Mouse (Mus musculus) neutrophil, adult 65 days (primary cell): ENCODE results near the gene Itgad. TPM values are rescaled to one million over a fixed set of nuclear protein-coding genes. Genes with fewer than 3 reads are reported as not detected.

Source experiments
- total RNA-seq: library from RNA; stranded (reverse); gene quantifications from 2 replicates; pipeline ENCODE4 v1.2.4, GENCODE M21; 2023

Gene Itgad
- total RNA-seq: 1.00 and 1.2 TPM in 2 replicates

DNA sequence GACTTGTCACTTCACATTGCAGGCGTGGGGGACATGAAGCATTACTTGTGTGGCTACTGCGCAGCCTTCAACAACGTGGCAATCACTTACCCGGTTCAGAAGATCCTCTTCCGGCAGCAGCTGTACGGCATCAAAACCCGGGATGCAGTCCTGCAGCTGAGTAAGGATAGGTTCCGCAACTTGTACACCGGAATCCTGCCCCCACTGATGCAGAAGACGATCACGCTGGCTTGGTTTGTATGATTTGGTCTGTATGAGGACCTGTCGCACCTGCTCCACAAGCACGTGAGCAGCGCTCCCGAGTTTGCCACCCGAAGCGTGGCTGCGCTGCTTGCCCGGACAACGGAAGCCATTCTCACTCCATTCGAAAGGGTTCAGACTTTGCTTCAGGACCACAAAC lies at the start of gene Itgad:
TSS of gene Itgad (plus strand) at position 301 of the 400 bp plus-strand sequence.

GRCm38 (mm10) chr7:128128741-128129720 lies 25.1 kb upstream of the Itgad start, which contains the start of gene Itgax:
Gene Itgax (plus strand): TSS chr7:128129547.

GRCm38 (mm10) chr7:128206152-128206551 lies 52.0 kb downstream of the Itgad start, which contains the start of gene Cox6a2:
Gene Cox6a2 (minus strand): TSS chr7:128206387.

DNA sequence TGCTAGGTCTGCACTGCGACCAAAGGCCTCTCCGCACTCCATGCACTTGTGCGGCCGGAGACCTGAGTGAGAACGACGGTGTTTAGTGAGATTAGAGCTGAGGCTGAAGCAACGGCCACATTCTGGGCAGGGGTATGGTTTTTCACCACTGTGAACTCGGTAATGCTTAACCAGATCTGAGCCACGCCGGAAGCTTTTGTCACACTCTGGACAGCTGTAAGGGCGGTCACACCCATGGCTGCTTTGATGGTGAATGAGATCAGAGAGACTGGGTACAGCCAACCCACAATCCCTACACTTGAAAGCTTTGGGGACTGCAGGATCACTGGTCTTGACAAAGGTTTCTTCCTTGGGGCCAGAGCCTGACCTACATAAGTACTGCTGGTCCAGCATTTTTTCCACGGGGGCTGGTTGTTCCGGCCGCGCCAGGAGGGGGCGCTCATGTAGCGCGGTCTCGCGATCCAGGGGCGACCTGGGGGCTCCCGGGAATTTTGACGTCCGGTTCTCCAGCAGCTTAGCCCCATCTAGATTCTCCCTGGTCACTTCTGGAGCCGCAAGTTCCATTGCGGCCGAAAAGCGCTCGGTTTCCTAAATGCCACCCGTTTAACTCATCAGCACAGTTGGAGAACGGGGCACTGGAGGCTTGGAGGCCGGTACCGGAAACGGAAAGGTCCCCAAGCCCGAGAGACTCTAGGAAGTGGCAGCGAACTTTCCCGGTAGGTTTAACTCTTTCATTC lies 82.8 kb downstream of the Itgad start, which contains the start of gene Armc5:
TSS of gene Armc5 (plus strand) at position 487 of the 737 bp plus-strand sequence.

DNA sequence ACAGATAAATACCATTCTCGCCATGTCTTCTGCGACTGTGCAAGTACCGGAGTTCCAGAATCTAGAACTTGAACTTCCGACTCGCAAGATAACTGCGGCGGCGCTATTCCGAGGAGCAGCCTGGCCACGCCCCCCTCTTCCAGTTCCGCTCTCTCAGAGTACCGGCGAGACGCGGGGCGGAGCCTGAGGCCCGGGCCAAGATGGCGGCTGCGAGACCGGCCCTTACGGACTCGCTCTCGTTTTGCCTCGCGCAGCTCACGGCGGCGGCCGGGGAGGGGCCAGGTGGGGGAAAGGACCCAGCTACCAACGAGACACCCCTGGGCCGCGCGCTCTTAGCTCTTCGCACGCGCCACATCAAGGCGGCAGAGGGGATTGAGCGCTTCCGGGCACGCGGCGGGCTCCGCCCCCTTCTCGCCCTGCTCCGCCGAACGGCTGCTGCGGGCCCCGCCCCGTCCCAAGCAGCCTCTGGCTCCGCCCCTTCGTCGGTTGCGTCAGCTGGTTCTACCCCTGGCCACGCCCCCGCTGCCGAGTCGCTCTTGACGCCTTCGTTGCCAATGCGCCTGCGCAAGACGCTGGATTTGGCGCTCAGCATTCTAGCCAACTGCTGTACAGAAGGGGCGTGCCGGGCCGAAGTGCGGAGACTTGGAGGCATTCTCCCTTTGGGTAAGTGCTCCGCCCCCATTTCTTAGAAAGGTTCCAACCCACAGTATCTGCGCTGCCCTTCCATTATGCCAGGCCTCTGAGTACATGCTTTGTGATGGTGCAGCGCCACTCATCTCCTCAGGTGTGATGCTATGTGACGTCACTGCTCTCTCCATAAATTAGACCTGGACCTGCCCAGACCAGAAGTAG lies 84.0 kb downstream of the Itgad start, which contains the start of gene 9130023H24Rik:
TSS of gene 9130023H24Rik (minus strand) at position 105 of the 852 bp plus-strand sequence.

DNA sequence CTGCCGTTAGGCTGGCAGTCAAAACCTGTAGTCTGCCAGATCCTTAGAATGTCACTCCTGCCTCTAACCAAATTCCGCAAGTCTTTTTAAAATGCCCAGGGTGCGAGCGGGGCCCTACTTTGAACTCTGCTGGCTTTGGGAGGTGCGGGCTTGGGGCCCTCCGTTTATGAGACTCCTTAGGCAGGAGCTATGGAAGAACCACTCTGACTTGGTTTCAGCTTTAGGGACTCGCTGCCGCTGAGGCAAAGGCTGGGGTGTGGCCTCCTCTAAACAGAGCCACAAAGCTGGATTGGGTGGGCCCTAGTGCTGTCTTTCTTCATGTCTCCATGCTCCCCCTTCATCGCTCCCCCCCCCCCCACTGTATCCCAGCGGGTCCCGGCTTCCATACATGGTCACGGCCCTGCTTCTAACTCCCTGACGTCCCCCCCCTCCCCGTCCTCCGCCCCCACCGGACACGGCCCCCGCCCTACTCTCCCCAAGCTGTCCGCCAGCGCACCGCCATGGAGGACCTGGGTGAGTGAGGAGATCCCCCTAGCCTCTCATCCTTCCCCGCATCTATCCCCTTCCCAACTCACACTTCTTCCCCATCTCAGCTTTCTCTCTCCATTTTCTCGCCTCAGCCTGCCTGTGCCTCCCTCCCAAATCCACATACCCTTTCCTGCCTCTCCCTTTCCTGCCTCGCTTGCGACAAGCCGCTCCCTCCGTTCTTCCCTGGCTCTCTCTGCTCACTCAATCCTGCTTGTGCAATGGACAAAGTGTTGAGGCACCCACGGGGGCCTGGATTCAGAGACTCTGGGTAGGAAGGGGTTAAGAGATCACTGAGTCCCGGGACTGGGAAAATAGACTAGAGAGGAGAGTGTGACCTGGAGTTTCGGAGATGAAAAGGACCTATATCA lies 92.6 kb downstream of the Itgad start, which contains the start of gene Tgfb1i1:
TSS of gene Tgfb1i1 (plus strand) at position 317 of the 896 bp plus-strand sequence.

GRCm38 (mm10) chr7:128265411-128265810 lies 111.2 kb downstream of the Itgad start, which contains the start of gene Slc5a2:
Gene Slc5a2 (plus strand): TSS chr7:128265657.

Other genes with a start within 250 kb of the Itgad start
- gene Kat8, start 241.9 kb upstream of the Itgad start, total RNA-seq: 15.5 and 18.0 TPM in 2 replicates
- gene Prss8, start 224.3 kb upstream of the Itgad start, total RNA-seq: not detected in 2 replicates
- 0.79 and 2.1 TPM in 2 replicates for gene Prss36, start 207.7 kb upstream of the Itgad start, total RNA-seq
- 510 and 553 TPM in 2 replicates for gene Fus, start 186.9 kb upstream of the Itgad start, total RNA-seq
- 46.4 and 70.4 TPM in 2 replicates for gene Pycard, start 160.5 kb upstream of the Itgad start, total RNA-seq
- gene Trim72, start 150.4 kb upstream of the Itgad start, total RNA-seq: 0.48 and 0.88 TPM in 2 replicates
- 944 and 1,025 TPM in 2 replicates for gene Itgam, start 91.7 kb upstream of the Itgad start, total RNA-seq
- 25.5 and 27.4 TPM in 2 replicates for gene Gm49368, start 91.7 kb upstream of the Itgad start, total RNA-seq
- 37.9 and 48.0 TPM in 2 replicates for gene Itgax, start 24.8 kb upstream of the Itgad start, total RNA-seq
- not detected in 2 replicates for gene Cox6a2, start 52.0 kb downstream of the Itgad start, total RNA-seq
- gene Armc5, start 83.0 kb downstream of the Itgad start, total RNA-seq: 9.8 and 12.6 TPM in 2 replicates
- 3.6 and 4.4 TPM in 2 replicates for gene 9130023H24Rik, start 83.7 kb downstream of the Itgad start, total RNA-seq
- gene Tgfb1i1, start 92.4 kb downstream of the Itgad start, total RNA-seq: 0.25 and 0.28 TPM in 2 replicates
- gene Slc5a2, start 111.3 kb downstream of the Itgad start, total RNA-seq: not detected in 2 replicates
- gene BC017158, start 143.8 kb downstream of the Itgad start, total RNA-seq: 6.8 and 7.0 TPM in 2 replicates